Mouse (Mus musculus) T-cell, adult 66 days (primary cell): Measurements from ENCODE around the gene Lrrc8b. TPM values are rescaled to one million over a fixed set of nuclear protein-coding genes. Genes with fewer than 3 reads are reported as not detected.

Experiments used
- total RNA-seq, 2 experiments: library from RNA; stranded (reverse); gene quantifications; 3 replicates in 1 of 2; 4 replicates in 1 of 2; pipeline ENCODE4 v1.2.4; 2023

Lrrc8b gene
- total RNA-seq: 10 to 100 TPM; 10.6 to 10.8 TPM

GRCm38 (mm10) chr5:105415198-105415791 lies at the start of gene Lrrc8b:
TSS of gene Lrrc8b (plus strand) at chr5:105415775.

GRCm38 (mm10) chr5:105519096-105519975 lies 103.8 kb downstream of the Lrrc8b start, which contains the start of gene Lrrc8c:
TSS of gene Lrrc8c (plus strand) at chr5:105519388.

Other genes with a start within 250 kb of the Lrrc8b start
- gene Gbp10, start 176.2 kb upstream of the Lrrc8b start, total RNA-seq: 10 to 100 TPM in 1 of 2 experiments, 1 to 10 TPM in 1; 8.5 to 18.4 TPM
- gene Gm43302, start 122.1 kb upstream of the Lrrc8b start, total RNA-seq: not detected
- gene Gbp6, start 122.1 kb upstream of the Lrrc8b start, total RNA-seq: 10 to 100 TPM; 57.5 to 76.8 TPM
- gene Lrrc8c, start 103.6 kb downstream of the Lrrc8b start, total RNA-seq: 100 to 1,000 TPM; 104 to 142 TPM